Comparison of ENCODE assay signal across 9 mouse cellular contexts in the genomic region with DNA sequence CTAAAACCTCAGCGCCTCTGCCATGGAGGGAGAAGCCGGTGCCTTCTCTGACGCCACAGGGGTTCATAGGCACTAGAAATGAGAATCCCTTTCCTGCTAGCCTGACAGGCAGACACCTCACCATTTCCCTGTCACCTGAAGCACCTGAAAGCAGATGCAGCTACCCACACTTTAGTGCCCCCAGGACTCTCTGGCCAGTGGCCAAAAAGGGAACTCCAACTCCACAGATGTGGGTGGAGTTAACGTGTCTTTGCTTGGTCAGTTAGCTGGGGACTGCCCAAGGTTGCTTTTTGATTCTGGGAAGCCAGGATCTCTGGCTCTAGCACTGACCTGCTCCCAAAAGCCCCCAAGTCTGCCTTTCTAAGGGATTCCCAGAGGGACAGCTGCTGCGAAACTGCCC. TPM values are rescaled to one million over a fixed set of nuclear protein-coding genes. Genes with fewer than 3 reads are reported as not detected.
A peak's percentile ranks its signal among the peaks of the same experiment; 100 is the strongest.
DNase-seq lines count a peak whose midpoint lies in the region; ATAC-seq and TF ChIP-seq lines count a peak whose summit lies in the region.
"Had no signal": no experiment of that assay in that cellular context is flagged by ENCODE, and none has a peak within 500 bp of the region (broad histone marks: within the 10 kb centered on the region; RNA-seq: fewer than 3 reads in every experiment).

No protein-coding gene starts in this region.

- TF ChIP-seq CTCF in midbrain, postnatal 0 days (IDR thresholded peaks at IDR 0.05), result no peak
- TF ChIP-seq CTCF in cerebellum, adult 2 months (IDR thresholded peaks at IDR 0.05; ENCODE audit: borderline replicate concordance, insufficient read depth, low read depth, low read length), result no peak

- no peak for ATAC-seq in intestine, embryonic 16.5 days
- ATAC-seq in midbrain, postnatal 0 days (ENCODE audit: low FRiP score), result no peak

- peak overlapping the region; percentile 92 for H3K27ac ChIP-seq in forebrain, embryonic 10.5 days
- H3K27ac ChIP-seq in intestine, embryonic 16.5 days (ENCODE audit: low read length), result no peak overlapping the region
- H3K27ac ChIP-seq in midbrain, postnatal 0 days (ENCODE audit: low read depth, low read length), result peak overlapping the region; percentile 48; the same call in 1 of the 2 replicates
- H3K27ac ChIP-seq in cerebellum, adult 2 months (ENCODE audit: insufficient read depth, low read length), result no peak overlapping the region; the same call in 1 of the 2 replicates

- H3K4me2 ChIP-seq in intestine, embryonic 16.5 days (ENCODE audit: low read depth, low read length), result peak overlapping the region; percentile 64
- H3K4me2 ChIP-seq in midbrain, postnatal 0 days (ENCODE audit: low read depth, low read length, poor library complexity, severe bottlenecking), result peak overlapping the region; percentile 73

- H3K27me3 ChIP-seq in forebrain, embryonic 10.5 days (ENCODE audit: poor library complexity, severe bottlenecking), result peaks cover 22% of the 10 kb centered on the region
- no peaks in the 10 kb centered on the region for H3K27me3 ChIP-seq in intestine, embryonic 16.5 days (replicated peaks; ENCODE audit: control insufficient read depth, insufficient read depth, low read length)
- H3K27me3 ChIP-seq in midbrain, postnatal 0 days (ENCODE audit: insufficient read depth, low read length), result no peaks in the 10 kb centered on the region
- H3K27me3 ChIP-seq in cerebellum, adult 2 months (ENCODE audit: control insufficient read depth, insufficient read depth, low read length), result no peaks in the 10 kb centered on the region

- no peaks in the 10 kb centered on the region for H3K9me3 ChIP-seq in forebrain, embryonic 10.5 days
- no peaks in the 10 kb centered on the region for H3K9me3 ChIP-seq in intestine, embryonic 16.5 days (ENCODE audit: control insufficient read depth, low read length)
- no peaks in the 10 kb centered on the region for H3K9me3 ChIP-seq in midbrain, postnatal 0 days (ENCODE audit: low read length)

- TF ChIP-seq POLR2A in cerebellum, adult 2 months (IDR thresholded peaks at IDR 0.05; ENCODE audit: borderline replicate concordance, insufficient read depth, low read length), result no peak

- H3K36me3 ChIP-seq in forebrain, embryonic 10.5 days (replicated peaks), result peaks cover 36% of the 10 kb centered on the region
- H3K36me3 ChIP-seq in intestine, embryonic 16.5 days (ENCODE audit: control insufficient read depth, insufficient read depth, low read length), result no peaks in the 10 kb centered on the region
- no peaks in the 10 kb centered on the region for H3K36me3 ChIP-seq in midbrain, postnatal 0 days (ENCODE audit: insufficient read depth, low read length)

- H3K4me3 ChIP-seq in forebrain, embryonic 10.5 days, result peak overlapping the region; percentile 75
- 0 out of 2 replicates have a peak overlapping the region, but pooled peaks have one; percentile 7 for H3K4me3 ChIP-seq in intestine, embryonic 16.5 days (ENCODE audit: low read length)
- peak overlapping the region; percentile 68; the same call in 1 of the 2 replicates for H3K4me3 ChIP-seq in midbrain, postnatal 0 days (ENCODE audit: low read depth, low read length)
- H3K4me3 ChIP-seq in cerebellum, adult 2 months (replicated peaks; ENCODE audit: insufficient read depth, low read depth, low read length), result no peak overlapping the region

- peak overlapping the region; percentile 75 for H3K9ac ChIP-seq in intestine, embryonic 16.5 days (ENCODE audit: low read depth, low read length)
- peak overlapping the region; percentile 54 for H3K9ac ChIP-seq in midbrain, postnatal 0 days (replicated peaks; ENCODE audit: low read length, poor library complexity, severe bottlenecking)

- DNase-seq in kidney, postnatal 25 days, result peak; percentile 38 to 44
- no peak for DNase-seq in kidney, postnatal 10 days
- no peak for DNase-seq in forebrain, embryonic 10.5 days (ENCODE audit: extremely low spot score, low spot score)
- DNase-seq in midbrain, postnatal 0 days (ENCODE audit: low spot score), result no peak
- DNase-seq in urinary bladder, postnatal 14 days (ENCODE audit: low spot score), result no peak
- no peak for DNase-seq in cerebellum, postnatal 25 days
- DNase-seq in cerebellum, adult 2 months, result no peak
- DNase-seq: lung, postnatal 4 days had no signal

- peaks cover 69% of the 10 kb centered on the region for H3K4me1 ChIP-seq in forebrain, embryonic 10.5 days
- H3K4me1 ChIP-seq in intestine, embryonic 16.5 days (ENCODE audit: control insufficient read depth, insufficient read depth, low read length), result peaks cover 53% of the 10 kb centered on the region
- peaks cover 15% of the 10 kb centered on the region; the same call in 1 of the 2 replicates for H3K4me1 ChIP-seq in midbrain, postnatal 0 days (ENCODE audit: insufficient read depth, low read length)
- H3K4me1 ChIP-seq in cerebellum, adult 2 months (ENCODE audit: control insufficient read depth, insufficient read depth, low read length), result no peaks in the 10 kb centered on the region; the same call in 1 of the 2 replicates

- WGBS in forebrain, embryonic 10.5 days, result 53% methylated on average over 5 of the region's 5 CpGs
- WGBS in intestine, embryonic 16.5 days, result 64% methylated on average over 5 of the region's 5 CpGs
- WGBS in midbrain, postnatal 0 days, result 32% methylated on average over 5 of the region's 5 CpGs
- WGBS in cerebellum, adult 2 months, result 58% methylated on average over 5 of the region's 5 CpGs

RNA-seq across cellular contexts. Expression of a gene that starts 2.5 kb away (rescaled TPM):
- polyA plus RNA-seq in forebrain, embryonic 10.5 days (2016; fragmentation: Nextera tagmentation; extraction: Ambion mirVana), result 137 and 143 TPM in 2 replicates
- 85.0 and 89.4 TPM in 2 replicates for polyA plus RNA-seq in intestine, embryonic 16.5 days (2015; fragmentation: Nextera tagmentation; extraction: Ambion mirVana)
- total RNA-seq in midbrain, postnatal 0 days (2014; rRNA removed), result 117 and 124 TPM in 2 replicates
- 98.5 and 100 TPM in 2 replicates for polyA plus RNA-seq in midbrain, postnatal 0 days (2015; fragmentation: Nextera tagmentation; extraction: Ambion mirVana)
- 42.6 and 50.0 TPM in 2 replicates for polyA plus RNA-seq in cerebellum, adult 2 months (2012; rRNA removed)

RNA-seq across cellular contexts. Expression of a gene that starts 11.1 kb away (rescaled TPM):
- 0.26 TPM in 1 of 2 replicates, not detected in the other for polyA plus RNA-seq in forebrain, embryonic 10.5 days (2016; fragmentation: Nextera tagmentation; extraction: Ambion mirVana)
- polyA plus RNA-seq in intestine, embryonic 16.5 days (2015; fragmentation: Nextera tagmentation; extraction: Ambion mirVana), result not detected in 2 replicates
- not detected in 2 replicates for total RNA-seq in midbrain, postnatal 0 days (2014; rRNA removed)
- polyA plus RNA-seq in midbrain, postnatal 0 days (2015; fragmentation: Nextera tagmentation; extraction: Ambion mirVana), result not detected in 2 replicates
- not detected in 2 replicates for polyA plus RNA-seq in cerebellum, adult 2 months (2012; rRNA removed)

RNA-seq across cellular contexts. Expression of a gene that starts 31.9 kb away (rescaled TPM):
- 27.1 and 27.5 TPM in 2 replicates for polyA plus RNA-seq in forebrain, embryonic 10.5 days (2016; fragmentation: Nextera tagmentation; extraction: Ambion mirVana)
- 23.9 and 24.2 TPM in 2 replicates for polyA plus RNA-seq in intestine, embryonic 16.5 days (2015; fragmentation: Nextera tagmentation; extraction: Ambion mirVana)
- total RNA-seq in midbrain, postnatal 0 days (2014; rRNA removed), result 18.6 and 22.1 TPM in 2 replicates
- 16.1 and 17.6 TPM in 2 replicates for polyA plus RNA-seq in midbrain, postnatal 0 days (2015; fragmentation: Nextera tagmentation; extraction: Ambion mirVana)
- polyA plus RNA-seq in cerebellum, adult 2 months (2012; rRNA removed), result 19.0 and 19.4 TPM in 2 replicates

RNA-seq across cellular contexts. Expression of a gene that starts 32.0 kb away (rescaled TPM):
- 49.8 and 54.4 TPM in 2 replicates for polyA plus RNA-seq in forebrain, embryonic 10.5 days (2016; fragmentation: Nextera tagmentation; extraction: Ambion mirVana)
- polyA plus RNA-seq in intestine, embryonic 16.5 days (2015; fragmentation: Nextera tagmentation; extraction: Ambion mirVana), result 126 and 128 TPM in 2 replicates
- 27.8 and 39.6 TPM in 2 replicates for total RNA-seq in midbrain, postnatal 0 days (2014; rRNA removed)
- polyA plus RNA-seq in midbrain, postnatal 0 days (2015; fragmentation: Nextera tagmentation; extraction: Ambion mirVana), result 24.6 and 24.8 TPM in 2 replicates
- polyA plus RNA-seq in cerebellum, adult 2 months (2012; rRNA removed), result 39.2 and 39.6 TPM in 2 replicates

Comparison
In these comparisons a context has a peak if more than half of its experiments do, and no peak if none do; other contexts are left out.
1. DNase-seq: peak in kidney, postnatal 25 days (2 of 2); none in kidney, postnatal 10 days (single experiment), forebrain, embryonic 10.5 days (single experiment), midbrain, postnatal 0 days (single experiment), urinary bladder, postnatal 14 days (single experiment), cerebellum, postnatal 25 days (0 of 2) and cerebellum, adult 2 months (0 of 2).
2. H3K27ac ChIP-seq: peak in forebrain, embryonic 10.5 days (single experiment) and midbrain, postnatal 0 days (single experiment); none in intestine, embryonic 16.5 days (single experiment) and cerebellum, adult 2 months (single experiment).